ENCODE assay signal across 24 mouse cellular contexts in genomic region chr9:108617301-108617700, GRCm38 (mm10). TPM values are rescaled to one million over a fixed set of nuclear protein-coding genes. Genes with fewer than 3 reads are reported as not detected.
DNase-seq lines count a peak whose midpoint lies in the region; ATAC-seq and TF ChIP-seq lines count a peak whose summit lies in the region.
"Had no signal": no experiment of that assay in that cellular context is flagged by ENCODE, and none has a peak within 500 bp of the region (broad histone marks: within the 10 kb centered on the region; RNA-seq: fewer than 3 reads in every experiment).

No protein-coding gene starts in this region.

- ATAC-seq in heart, embryonic 11.5 days (replicated peaks; ENCODE audit: insufficient number of reproducible peaks, low FRiP score, low TSS enrichment) = no peak
- ATAC-seq: activated CD4-positive, CD25-positive, alpha-beta regulatory T cell, adult 4 months; forebrain, embryonic 13.5 days; forebrain, embryonic 15.5 days; forebrain, postnatal 0 days had no signal

- 90% methylated on average over 1 of the region's 1 CpGs for WGBS in heart, adult 2 months
- 100% methylated on average over 1 of the region's 1 CpGs for WGBS in heart, embryonic 11.5 days (ENCODE audit: insufficient replicate concordance)

- peaks cover 4% of the 10 kb centered on the region; the same call in 1 of the 2 replicates for H3K79me2 ChIP-seq in heart, adult 2 months (replicated peaks; ENCODE audit: control insufficient read depth, insufficient read depth, low read length)
- 0 out of 2 replicates have a peak, but pooled peaks cover 1% of the 10 kb centered on the region for H3K79me2 ChIP-seq in MEL (ENCODE audit: control insufficient read depth, insufficient read depth, low read length, poor library complexity)

- H3K4me3 ChIP-seq in heart, adult 2 months = no peak overlapping the region
- H3K4me3 ChIP-seq in heart, embryonic 11.5 days (ENCODE audit: low read depth, low read length) = no peak overlapping the region
- H3K4me3 ChIP-seq in MEL (ENCODE audit: control insufficient read depth in 1 of 2, insufficient read depth in 1 of 2, low read depth in 2 of 2, low read length in 2 of 2) = no peak overlapping the region
- H3K4me3 ChIP-seq: embryonic facial prominence, embryonic 10.5 days; embryonic facial prominence, embryonic 12.5 days; forebrain, embryonic 13.5 days; forebrain, embryonic 15.5 days had no signal

- H3K27me3 ChIP-seq in heart, adult 2 months (ENCODE audit: control insufficient read depth, insufficient read depth, low read length) = no peaks in the 10 kb centered on the region
- no peaks in the 10 kb centered on the region for H3K27me3 ChIP-seq in heart, embryonic 11.5 days (ENCODE audit: control insufficient read depth, insufficient read depth, low read length)
- H3K27me3 ChIP-seq in MEL (ENCODE audit: control insufficient read depth in 1 of 2, insufficient read depth in 2 of 2, low read length in 2 of 2) = no peaks in the 10 kb centered on the region
- H3K27me3 ChIP-seq: CH12.LX; embryonic facial prominence, embryonic 12.5 days; forebrain, embryonic 13.5 days; forebrain, embryonic 15.5 days had no signal

- no peak for DNase-seq in heart, adult 2 months
- peak; percentile 24 for DNase-seq in thymus, postnatal 0 days (ENCODE audit: low spot score)
- DNase-seq in thymus, postnatal 25 days = no peak
- DNase-seq in MEL (ENCODE audit: low read depth, low spot score) = no peak
- DNase-seq in naive thymus-derived CD4-positive, alpha-beta T cell, adult 2 months (ENCODE audit: low read depth) = peak; percentile 67
- no peak for DNase-seq in cerebellum, postnatal 14 days
- DNase-seq in adrenal gland, adult (ENCODE audit: inconsistent age in 2 of 2, low spot score in 1 of 2) = no peak
- DNase-seq: adrenal gland, adult 2 months; adrenal gland, postnatal 10 days; adrenal gland, postnatal 25 days; cerebellum, adult 11 months; cerebellum, adult 18-20 months; cerebellum, adult 8-10 months; cerebellum, adult 9-11 months; cerebellum, postnatal 25 days; forebrain, postnatal 0 days had no signal

- TF ChIP-seq RAD21 in MEL (IDR thresholded peaks at IDR 0.05; ENCODE audit: low read depth, low read length) = no peak

- TF ChIP-seq EP300 in heart, adult 2 months (IDR thresholded peaks at IDR 0.05; ENCODE audit: insufficient read depth, low read depth, low read length) = no peak
- TF ChIP-seq EP300 in MEL (IDR thresholded peaks at IDR 0.05; ENCODE audit: low read depth in 1 of 2, low read length in 2 of 2) = no peak

- TF ChIP-seq CTCF in heart, adult 2 months (IDR thresholded peaks at IDR 0.05) = 0 out of 2 replicates have a peak, but pooled peaks have one; percentile 3
- TF ChIP-seq CTCF in MEL (IDR thresholded peaks at IDR 0.05 in 2 of 3, conservative IDR thresholded peaks at IDR 0.05 in 1 of 3; ENCODE audit: control insufficient read depth in 1 of 3, insufficient read depth in 1 of 3, low read depth in 2 of 3, low read length in 3 of 3, poor library complexity in 1 of 3, severe bottlenecking in 1 of 3) = no peak

- H3K9ac ChIP-seq in heart, adult 2 months (ENCODE audit: low read depth, low read length) = no peak overlapping the region
- H3K9ac ChIP-seq in heart, embryonic 11.5 days (ENCODE audit: low read depth, low read length) = no peak overlapping the region
- H3K9ac ChIP-seq in MEL (ENCODE audit: control insufficient read depth, low read depth, low read length, poor library complexity, severe bottlenecking) = no peak overlapping the region
- H3K9ac ChIP-seq: embryonic facial prominence, embryonic 12.5 days; forebrain, embryonic 13.5 days; forebrain, embryonic 15.5 days; forebrain, postnatal 0 days had no signal

- peaks cover 2% of the 10 kb centered on the region for H3K36me3 ChIP-seq in heart, adult 2 months (ENCODE audit: control insufficient read depth, insufficient read depth, low read length)
- peaks cover 14% of the 10 kb centered on the region for H3K36me3 ChIP-seq in heart, embryonic 11.5 days (ENCODE audit: control insufficient read depth, insufficient read depth, low read length)
- H3K36me3 ChIP-seq in MEL (ENCODE audit: control insufficient read depth in 1 of 2, insufficient read depth in 2 of 2, low read length in 2 of 2) = peaks cover 0 to 29% of the 10 kb centered on the region in 2 experiments; a peak in 2 of 4 replicates

- H3K27ac ChIP-seq in heart, adult 2 months = no peak overlapping the region
- no peak overlapping the region for H3K27ac ChIP-seq in heart, embryonic 11.5 days (ENCODE audit: low read depth, low read length)
- no peak overlapping the region for H3K27ac ChIP-seq in MEL (ENCODE audit: control insufficient read depth, low read depth, low read length)
- H3K27ac ChIP-seq: embryonic facial prominence, embryonic 10.5 days; embryonic facial prominence, embryonic 12.5 days; forebrain, embryonic 13.5 days; forebrain, embryonic 15.5 days had no signal

- no peaks in the 10 kb centered on the region for H3K4me1 ChIP-seq in heart, adult 2 months (ENCODE audit: control insufficient read depth, insufficient read depth, low read length)
- no peaks in the 10 kb centered on the region for H3K4me1 ChIP-seq in heart, embryonic 11.5 days (ENCODE audit: control insufficient read depth, insufficient read depth, low read length)
- no peaks in the 10 kb centered on the region for H3K4me1 ChIP-seq in MEL (ENCODE audit: control insufficient read depth in 1 of 2, insufficient read depth in 2 of 2, low read length in 2 of 2)
- H3K4me1 ChIP-seq: embryonic facial prominence, embryonic 10.5 days; embryonic facial prominence, embryonic 12.5 days; forebrain, embryonic 13.5 days; forebrain, embryonic 15.5 days had no signal

- no peak overlapping the region for H3K4me2 ChIP-seq in heart, embryonic 11.5 days
- H3K4me2 ChIP-seq: embryonic facial prominence, embryonic 12.5 days; forebrain, embryonic 13.5 days; forebrain, embryonic 15.5 days had no signal

- intact Hi-C loops in heart, adult 2 months (cut with DNase I) = no loop called here

- H3K9me3 ChIP-seq in heart, embryonic 11.5 days (replicated peaks; ENCODE audit: control insufficient read depth, low read length) = no peaks in the 10 kb centered on the region
- no peaks in the 10 kb centered on the region for H3K9me3 ChIP-seq in MEL (replicated peaks; ENCODE audit: insufficient read depth, low read length)
- H3K9me3 ChIP-seq: embryonic facial prominence, embryonic 10.5 days; embryonic facial prominence, embryonic 12.5 days; forebrain, embryonic 13.5 days; forebrain, embryonic 15.5 days; G1E had no signal

- TF ChIP-seq POLR2A in heart, adult 2 months (IDR thresholded peaks at IDR 0.05; ENCODE audit: insufficient read depth, low read depth, low read length) = no peak
- TF ChIP-seq POLR2A in MEL (IDR thresholded peaks at IDR 0.05; ENCODE audit: control insufficient read depth in 1 of 2, insufficient read depth in 1 of 2, low read depth in 1 of 2, low read length in 2 of 2, poor library complexity in 1 of 2) = no peak

TF ChIP-seq in MEL, 35 proteins besides CTCF, POLR2A, EP300 and RAD21:
- no peak for TF ChIP-seq ZMIZ1 (IDR thresholded peaks at IDR 0.05; ENCODE audit: low read depth, low read length)
- TF ChIP-seq HCFC1 (IDR thresholded peaks at IDR 0.05; ENCODE audit: low read depth, low read length) = no peak
- 0 out of 2 replicates have a peak, but pooled peaks have one; percentile 4 for TF ChIP-seq SMC3 (IDR thresholded peaks at IDR 0.05; ENCODE audit: low read depth, low read length)

RNA-seq across cellular contexts. Expression of gene P4htm, which starts 19.8 kb away (rescaled TPM):
- 10 to 100 TPM; 14.2 to 15.3 TPM for total RNA-seq in heart, adult 2 months (2021)
- 21.0 and 25.2 TPM in 2 replicates for polyA plus RNA-seq in heart, adult 2 months (2012; rRNA removed)
- 14.7 and 15.0 TPM in 2 replicates for polyA plus RNA-seq in heart, embryonic 11.5 days (2014; fragmentation: Nextera tagmentation; extraction: Ambion mirVana)
- 3.5 and 3.7 TPM in 2 replicates for polyA plus RNA-seq in thymus, postnatal 0 days (2015; fragmentation: Nextera tagmentation; extraction: Ambion mirVana)
- 0.08 and 0.10 TPM in 2 replicates for total RNA-seq in MEL (2012; rRNA removed)
- under 1 TPM in 1 of 2 experiments, not detected in 1; 0.22 TPM for polyA plus RNA-seq in MEL (2012; ENCODE audit: insufficient read depth in 1 of 2, insufficient read length in 2 of 2, low read depth in 1 of 2, low replicate concordance in 2 of 2, missing spikeins in 1 of 2)

RNA-seq across cellular contexts. Expression of gene Arih2, which starts 31.9 kb away (rescaled TPM):
- total RNA-seq in heart, adult 2 months (2021) = 10 to 100 TPM; 42.5 to 45.5 TPM
- polyA plus RNA-seq in heart, adult 2 months (2012; rRNA removed) = 25.9 and 40.5 TPM in 2 replicates
- 37.6 and 44.3 TPM in 2 replicates for polyA plus RNA-seq in heart, embryonic 11.5 days (2014; fragmentation: Nextera tagmentation; extraction: Ambion mirVana)
- 44.7 and 49.1 TPM in 2 replicates for polyA plus RNA-seq in thymus, postnatal 0 days (2015; fragmentation: Nextera tagmentation; extraction: Ambion mirVana)
- 55.8 and 59.6 TPM in 2 replicates for total RNA-seq in MEL (2012; rRNA removed)
- 10 to 100 TPM in 1 of 2 experiments, not detected in 1; 66.5 TPM for polyA plus RNA-seq in MEL (2012; ENCODE audit: insufficient read depth in 1 of 2, insufficient read length in 2 of 2, low read depth in 1 of 2, low replicate concordance in 2 of 2, missing spikeins in 1 of 2)

RNA-seq across cellular contexts. Expression of gene Wdr6, which starts 38.8 kb away (rescaled TPM):
- total RNA-seq in heart, adult 2 months (2021) = 10 to 100 TPM; 13.3 to 17.2 TPM
- polyA plus RNA-seq in heart, adult 2 months (2012; rRNA removed) = 16.5 and 21.9 TPM in 2 replicates
- polyA plus RNA-seq in heart, embryonic 11.5 days (2014; fragmentation: Nextera tagmentation; extraction: Ambion mirVana) = 48.6 and 60.8 TPM in 2 replicates
- polyA plus RNA-seq in thymus, postnatal 0 days (2015; fragmentation: Nextera tagmentation; extraction: Ambion mirVana) = 44.3 and 47.0 TPM in 2 replicates
- total RNA-seq in MEL (2012; rRNA removed) = 43.2 and 43.5 TPM in 2 replicates
- polyA plus RNA-seq in MEL (2012; ENCODE audit: insufficient read depth in 1 of 2, insufficient read length in 2 of 2, low read depth in 1 of 2, low replicate concordance in 2 of 2, missing spikeins in 1 of 2) = 10 to 100 TPM in 1 of 2 experiments, not detected in 1; 44.9 TPM

RNA-seq across cellular contexts. Expression of gene Slc25a20, which starts 44.6 kb away (rescaled TPM):
- total RNA-seq in heart, adult 2 months (2021) = 100 to 1,000 TPM; 190 to 203 TPM
- polyA plus RNA-seq in heart, adult 2 months (2012; rRNA removed) = 122 and 169 TPM in 2 replicates
- 30.3 and 45.9 TPM in 2 replicates for polyA plus RNA-seq in heart, embryonic 11.5 days (2014; fragmentation: Nextera tagmentation; extraction: Ambion mirVana)
- polyA plus RNA-seq in thymus, postnatal 0 days (2015; fragmentation: Nextera tagmentation; extraction: Ambion mirVana) = 40.9 and 43.4 TPM in 2 replicates
- 15.6 and 19.3 TPM in 2 replicates for total RNA-seq in MEL (2012; rRNA removed)
- 10 to 100 TPM in 1 of 2 experiments, not detected in 1; 24.1 TPM for polyA plus RNA-seq in MEL (2012; ENCODE audit: insufficient read depth in 1 of 2, insufficient read length in 2 of 2, low read depth in 1 of 2, low replicate concordance in 2 of 2, missing spikeins in 1 of 2)

RNA-seq across cellular contexts. Expression of gene Dalrd3, which starts 47.6 kb away (rescaled TPM):
- total RNA-seq in heart, adult 2 months (2021) = 10 to 100 TPM; 22.8 to 25.6 TPM
- 79.2 and 81.5 TPM in 2 replicates for polyA plus RNA-seq in heart, adult 2 months (2012; rRNA removed)
- polyA plus RNA-seq in heart, embryonic 11.5 days (2014; fragmentation: Nextera tagmentation; extraction: Ambion mirVana) = 85.8 and 88.6 TPM in 2 replicates
- 115 and 120 TPM in 2 replicates for polyA plus RNA-seq in thymus, postnatal 0 days (2015; fragmentation: Nextera tagmentation; extraction: Ambion mirVana)
- total RNA-seq in MEL (2012; rRNA removed) = 64.9 and 85.8 TPM in 2 replicates
- 100 to 1,000 TPM in 1 of 2 experiments, not detected in 1; 126 TPM for polyA plus RNA-seq in MEL (2012; ENCODE audit: insufficient read depth in 1 of 2, insufficient read length in 2 of 2, low read depth in 1 of 2, low replicate concordance in 2 of 2, missing spikeins in 1 of 2)

Comparison
In these comparisons a context has a peak if more than half of its experiments do, and no peak if none do; other contexts are left out.
1. DNase-seq: peak in thymus, postnatal 0 days (single experiment) and naive thymus-derived CD4-positive, alpha-beta T cell, adult 2 months (single experiment); none in heart, adult 2 months (0 of 2), thymus, postnatal 25 days (single experiment), MEL (single experiment), cerebellum, postnatal 14 days (0 of 2) and adrenal gland, adult (0 of 2).